Mouse (Mus musculus): ENCODE measurements around the gene Tmem88. TPM values are rescaled to one million over a fixed set of nuclear protein-coding genes. Genes with fewer than 3 reads are reported as not detected.

The Tmem88 gene
- polyA plus RNA-seq, 1 experiment from 2014 or later = 39.6 TPM

DNA sequence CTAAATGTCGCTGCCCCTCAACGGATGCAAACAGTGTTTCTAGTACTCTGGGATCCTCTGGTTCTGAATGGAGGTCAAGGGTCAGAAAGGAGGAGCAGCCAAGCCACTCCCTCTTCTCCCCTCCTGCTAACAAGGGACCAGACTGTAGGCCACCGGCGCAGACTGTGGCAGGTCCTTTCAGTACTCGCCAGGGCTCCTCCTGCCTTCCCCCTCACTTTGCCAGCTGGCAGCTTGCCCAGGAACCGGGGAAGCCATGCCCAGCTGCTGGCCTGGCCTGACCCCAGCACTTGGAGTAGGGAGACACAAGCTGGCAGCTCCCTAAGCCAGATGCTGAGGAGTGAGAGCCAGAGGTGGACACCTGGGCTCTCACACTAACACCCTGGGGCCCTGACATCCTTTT is 33.1 kb downstream of the Tmem88 start:
- Histone ChIP-seq H3K27me3 (ENCODE audit: control insufficient read depth, insufficient read depth, low read length) (no peaks in the 10 kb centered on the region), H3K4me1 (ENCODE audit: control insufficient read depth, insufficient read depth, low read length) (peaks cover 35% of the 10 kb centered on the region), H3K9me3 (replicated peaks; ENCODE audit: control insufficient read depth, low read length) (no peaks in the 10 kb centered on the region), H3K27ac (ENCODE audit: low read length) (peak overlapping the region; percentile 91), H3K36me3 (ENCODE audit: control insufficient read depth, insufficient read depth) (peaks cover 14% of the 10 kb centered on the region), H3K4me2 (ENCODE audit: low read depth, low read length) (peak overlapping the region; percentile 93; the same call in 1 of the 2 replicates), H3K4me3 (ENCODE audit: low read length) (no peak overlapping the region), H3K9ac (ENCODE audit: low read length) (no peak overlapping the region)
- 4% methylated on average over 6 of the region's 6 CpGs for WGBS
- peak; percentile 63 for ATAC-seq (replicated peaks; ENCODE audit: extremely low read depth, insufficient read depth, low FRiP score)

DNA sequence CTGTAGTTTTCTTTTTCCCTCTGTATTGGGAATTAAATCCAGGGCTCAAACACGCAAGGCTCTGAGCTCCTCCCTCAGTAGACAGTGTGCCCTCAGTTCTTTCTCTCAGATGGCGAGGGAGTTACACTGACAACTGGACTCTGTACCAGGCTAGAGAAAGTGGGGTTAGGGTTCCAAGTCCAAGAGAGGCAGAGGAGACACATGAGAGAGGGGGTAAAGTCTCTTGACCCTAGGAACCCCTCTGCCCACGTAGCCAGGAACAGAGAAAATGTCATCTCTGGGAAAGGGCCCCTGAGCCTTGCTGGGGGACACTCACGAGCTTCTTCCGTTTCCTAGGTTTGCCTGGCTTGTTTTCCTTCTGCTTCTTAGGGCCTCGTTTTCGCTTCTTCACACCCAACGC is 33.7 kb downstream of the Tmem88 start:
- H3K4me1 ChIP-seq (ENCODE audit: control insufficient read depth, insufficient read depth, low read length) = peaks cover 35% of the 10 kb centered on the region
- peak overlapping the region; percentile 19 for H3K4me2 ChIP-seq (ENCODE audit: low read depth, low read length)
- 44% methylated on average over 8 of the region's 8 CpGs for WGBS
- no peak for ATAC-seq (replicated peaks; ENCODE audit: extremely low read depth, insufficient read depth, low FRiP score)
- H3K36me3 ChIP-seq (ENCODE audit: control insufficient read depth, insufficient read depth) = peaks cover 20% of the 10 kb centered on the region
- no peaks in the 10 kb centered on the region for H3K9me3 ChIP-seq (replicated peaks; ENCODE audit: control insufficient read depth, low read length)
- no peak overlapping the region for H3K4me3 ChIP-seq (ENCODE audit: low read length)
- H3K27me3 ChIP-seq (ENCODE audit: control insufficient read depth, insufficient read depth, low read length) = no peaks in the 10 kb centered on the region
- no peak overlapping the region for H3K9ac ChIP-seq (ENCODE audit: low read length)
- peak overlapping the region; percentile 15; the same call in 1 of the 2 replicates for H3K27ac ChIP-seq (ENCODE audit: low read length)

DNA sequence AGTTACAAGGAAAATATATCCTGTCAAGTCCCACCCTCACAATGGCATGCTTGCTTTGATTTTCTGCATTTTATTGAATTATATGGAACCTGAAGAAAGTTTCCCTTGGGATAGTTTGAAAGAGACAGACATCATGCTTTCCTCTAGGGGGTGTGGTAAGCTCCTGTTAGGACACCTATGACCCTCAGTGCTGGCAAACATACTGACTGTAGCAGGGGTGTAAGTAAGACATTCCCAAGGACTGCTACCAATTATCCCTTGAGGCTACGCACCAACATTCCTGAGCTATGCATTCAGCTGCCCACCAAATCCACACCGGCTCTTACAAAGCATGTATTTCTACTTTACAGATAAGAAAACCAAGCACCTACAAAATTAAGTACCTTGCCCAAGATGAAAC is 35.6 kb downstream of the Tmem88 start:
- Histone ChIP-seq H3K4me1 (ENCODE audit: control insufficient read depth, insufficient read depth, low read length) (peaks cover 28% of the 10 kb centered on the region), H3K36me3 (ENCODE audit: control insufficient read depth, insufficient read depth) (peaks cover 32% of the 10 kb centered on the region), H3K27me3 (ENCODE audit: control insufficient read depth, insufficient read depth, low read length) (no peaks in the 10 kb centered on the region), H3K4me3 (ENCODE audit: low read length) (no peak overlapping the region), H3K27ac (ENCODE audit: low read length) (no peak overlapping the region), H3K9me3 (replicated peaks; ENCODE audit: control insufficient read depth, low read length) (no peaks in the 10 kb centered on the region), H3K4me2 (ENCODE audit: low read depth, low read length) (no peak overlapping the region), H3K9ac (ENCODE audit: low read length) (no peak overlapping the region)
- ATAC-seq (replicated peaks; ENCODE audit: extremely low read depth, insufficient read depth, low FRiP score) = no peak
- WGBS = 74% methylated on average over 2 of the region's 2 CpGs

DNA sequence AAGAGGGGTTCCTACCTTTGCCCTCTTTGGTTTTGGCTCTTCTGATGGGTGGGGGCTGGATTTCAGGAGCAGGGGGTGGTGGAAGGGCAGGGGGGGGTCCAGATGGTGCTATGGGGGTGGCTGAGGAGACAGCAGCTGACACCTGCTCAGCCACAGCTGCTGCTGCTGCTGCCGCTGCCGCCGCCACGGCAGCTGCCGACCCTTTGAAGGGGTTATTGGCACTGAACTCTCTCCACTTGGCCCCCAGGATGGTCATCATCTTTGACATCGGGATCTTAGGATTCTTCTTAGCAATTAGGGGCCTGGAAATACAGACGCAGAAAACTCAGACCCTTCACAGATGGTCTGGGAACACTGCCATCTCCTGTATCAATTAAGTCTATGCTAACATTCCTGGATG is 36.0 kb downstream of the Tmem88 start:
- peaks cover 23% of the 10 kb centered on the region for H3K4me1 ChIP-seq (ENCODE audit: control insufficient read depth, insufficient read depth, low read length)
- no peak overlapping the region for H3K4me2 ChIP-seq (ENCODE audit: low read depth, low read length)
- no peak overlapping the region for H3K9ac ChIP-seq (ENCODE audit: low read length)
- ATAC-seq (replicated peaks; ENCODE audit: extremely low read depth, insufficient read depth, low FRiP score) = no peak
- H3K27ac ChIP-seq (ENCODE audit: low read length) = no peak overlapping the region
- H3K9me3 ChIP-seq (replicated peaks; ENCODE audit: control insufficient read depth, low read length) = no peaks in the 10 kb centered on the region
- H3K4me3 ChIP-seq (ENCODE audit: low read length) = no peak overlapping the region
- H3K27me3 ChIP-seq (ENCODE audit: control insufficient read depth, insufficient read depth, low read length) = no peaks in the 10 kb centered on the region
- 78% methylated on average over 7 of the region's 7 CpGs for WGBS
- H3K36me3 ChIP-seq (ENCODE audit: control insufficient read depth, insufficient read depth) = peaks cover 32% of the 10 kb centered on the region

DNA sequence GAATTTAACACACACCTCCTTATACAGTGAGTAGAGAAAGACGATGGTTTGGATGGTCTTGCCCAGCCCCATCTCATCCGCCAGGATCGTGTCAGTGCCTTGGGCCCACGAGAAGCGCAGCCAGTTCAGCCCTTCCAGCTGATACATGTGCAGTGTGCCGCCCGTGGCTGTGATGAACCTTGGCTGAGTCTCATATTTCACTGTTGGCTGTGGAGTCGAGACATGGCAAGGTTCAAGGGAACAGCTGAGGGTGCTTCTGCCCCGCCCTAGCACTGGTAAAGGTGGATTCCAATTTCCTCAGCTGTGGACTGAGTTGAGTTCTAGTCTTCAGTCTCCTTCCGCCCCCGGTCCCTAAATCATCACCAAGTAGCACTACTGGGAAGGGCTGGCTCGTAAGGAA is 40.3 kb downstream of the Tmem88 start:
- Histone ChIP-seq H3K9me3 (replicated peaks; ENCODE audit: control insufficient read depth, low read length) (no peaks in the 10 kb centered on the region), H3K4me3 (ENCODE audit: low read length) (no peak overlapping the region), H3K27me3 (ENCODE audit: control insufficient read depth, insufficient read depth, low read length) (no peaks in the 10 kb centered on the region), H3K36me3 (ENCODE audit: control insufficient read depth, insufficient read depth) (peaks cover 49% of the 10 kb centered on the region), H3K27ac (ENCODE audit: low read length) (no peak overlapping the region), H3K9ac (ENCODE audit: low read length) (no peak overlapping the region), H3K4me1 (ENCODE audit: control insufficient read depth, insufficient read depth, low read length) (no peaks in the 10 kb centered on the region), H3K4me2 (ENCODE audit: low read depth, low read length) (no peak overlapping the region)
- no peak for ATAC-seq (replicated peaks; ENCODE audit: extremely low read depth, insufficient read depth, low FRiP score)
- WGBS = 89% methylated on average over 12 of the region's 12 CpGs

DNA sequence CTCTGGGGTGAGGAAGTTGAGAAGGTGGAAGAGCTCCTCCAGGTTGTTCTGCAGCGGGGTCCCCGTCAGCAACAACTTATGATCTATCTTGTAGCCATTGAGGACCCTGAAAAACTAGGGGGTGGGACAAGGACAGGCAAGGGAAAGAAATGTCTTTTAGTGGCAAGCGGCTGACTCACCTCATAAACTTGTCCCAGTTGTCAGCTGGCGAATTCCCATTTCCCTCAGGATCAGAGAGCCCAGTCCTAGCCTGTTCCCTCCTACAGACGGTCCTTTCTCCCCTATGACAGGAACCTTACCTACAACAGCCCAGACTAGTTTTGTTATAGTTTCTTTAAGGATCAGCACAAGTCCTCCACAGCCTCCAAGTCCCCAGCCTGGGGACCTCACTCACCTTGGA is 41.5 kb downstream of the Tmem88 start:
- 92% methylated on average over 5 of the region's 5 CpGs for WGBS
- Histone ChIP-seq H3K36me3 (ENCODE audit: control insufficient read depth, insufficient read depth) (peaks cover 50% of the 10 kb centered on the region), H3K27ac (ENCODE audit: low read length) (no peak overlapping the region), H3K27me3 (ENCODE audit: control insufficient read depth, insufficient read depth, low read length) (no peaks in the 10 kb centered on the region), H3K4me1 (ENCODE audit: control insufficient read depth, insufficient read depth, low read length) (no peaks in the 10 kb centered on the region), H3K9ac (ENCODE audit: low read length) (no peak overlapping the region), H3K4me3 (ENCODE audit: low read length) (no peak overlapping the region), H3K4me2 (ENCODE audit: low read depth, low read length) (no peak overlapping the region), H3K9me3 (replicated peaks; ENCODE audit: control insufficient read depth, low read length) (no peaks in the 10 kb centered on the region)
- ATAC-seq (replicated peaks; ENCODE audit: extremely low read depth, insufficient read depth, low FRiP score) = no peak

Other genes starting within 250 kb of the Tmem88 start
- not detected in 2 replicates for gene Alox12b, start 241.2 kb downstream of the Tmem88 start, polyA plus RNA-seq (2015; fragmentation: Nextera tagmentation; extraction: Ambion mirVana)
- gene Alox8, start 200.4 kb downstream of the Tmem88 start, polyA plus RNA-seq (2015; fragmentation: Nextera tagmentation; extraction: Ambion mirVana) = 1.7 TPM in 2 replicates
- gene Gucy2e, start 161.2 kb downstream of the Tmem88 start, polyA plus RNA-seq (2015; fragmentation: Nextera tagmentation; extraction: Ambion mirVana) = 0.05 and 0.10 TPM in 2 replicates
- 16.1 and 16.2 TPM in 2 replicates for gene Cntrob, start 74.5 kb downstream of the Tmem88 start, polyA plus RNA-seq (2015; fragmentation: Nextera tagmentation; extraction: Ambion mirVana)
- 176 and 179 TPM in 2 replicates for gene Trappc1, start 74.3 kb downstream of the Tmem88 start, polyA plus RNA-seq (2015; fragmentation: Nextera tagmentation; extraction: Ambion mirVana)
- 0.79 and 1.2 TPM in 2 replicates for gene Kcnab3, start 72.0 kb downstream of the Tmem88 start, polyA plus RNA-seq (2015; fragmentation: Nextera tagmentation; extraction: Ambion mirVana)
- gene Rnf227, start 57.8 kb downstream of the Tmem88 start, polyA plus RNA-seq (2015; fragmentation: Nextera tagmentation; extraction: Ambion mirVana) = 6.5 TPM in 2 replicates
- 13.3 and 19.8 TPM in 2 replicates for gene Chd3, start 28.8 kb downstream of the Tmem88 start, polyA plus RNA-seq (2015; fragmentation: Nextera tagmentation; extraction: Ambion mirVana)
- 134 and 135 TPM in 2 replicates for gene Naa38, start 2.7 kb downstream of the Tmem88 start, polyA plus RNA-seq (2015; fragmentation: Nextera tagmentation; extraction: Ambion mirVana)
- 25.4 and 27.6 TPM in 2 replicates for gene Cyb5d1, start 2.6 kb downstream of the Tmem88 start, polyA plus RNA-seq (2015; fragmentation: Nextera tagmentation; extraction: Ambion mirVana)
- gene Kdm6b, start 15.4 kb upstream of the Tmem88 start, polyA plus RNA-seq (2015; fragmentation: Nextera tagmentation; extraction: Ambion mirVana) = 17.3 and 18.2 TPM in 2 replicates
- 0.17 and 0.62 TPM in 2 replicates for gene Dnah2, start 150.9 kb upstream of the Tmem88 start, polyA plus RNA-seq (2015; fragmentation: Nextera tagmentation; extraction: Ambion mirVana)
- gene Efnb3, start 162.0 kb upstream of the Tmem88 start, polyA plus RNA-seq (2015; fragmentation: Nextera tagmentation; extraction: Ambion mirVana) = 49.9 and 57.0 TPM in 2 replicates
- gene Wrap53, start 182.0 kb upstream of the Tmem88 start, polyA plus RNA-seq (2015; fragmentation: Nextera tagmentation; extraction: Ambion mirVana) = 15.1 and 16.5 TPM in 2 replicates
- gene Trp53, start 182.1 kb upstream of the Tmem88 start, polyA plus RNA-seq (2015; fragmentation: Nextera tagmentation; extraction: Ambion mirVana) = 79.1 and 87.0 TPM in 2 replicates
- gene Atp1b2, start 207.7 kb upstream of the Tmem88 start, polyA plus RNA-seq (2015; fragmentation: Nextera tagmentation; extraction: Ambion mirVana) = 22.3 and 25.6 TPM in 2 replicates
- gene Shbg, start 219.7 kb upstream of the Tmem88 start, polyA plus RNA-seq (2015; fragmentation: Nextera tagmentation; extraction: Ambion mirVana) = 0.20 TPM in 1 of 2 replicates, not detected in the other
- gene Sat2, start 223.8 kb upstream of the Tmem88 start, polyA plus RNA-seq (2015; fragmentation: Nextera tagmentation; extraction: Ambion mirVana) = 13.0 and 13.8 TPM in 2 replicates
- gene Fxr2, start 234.8 kb upstream of the Tmem88 start, polyA plus RNA-seq (2015; fragmentation: Nextera tagmentation; extraction: Ambion mirVana) = 22.1 and 25.4 TPM in 2 replicates